8 mouse cellular contexts compared by ENCODE assay signal in genomic region chr2:39008954-39009365, GRCm38 (mm10). TPM values are rescaled to one million over a fixed set of nuclear protein-coding genes. Genes with fewer than 3 reads are reported as not detected.
A peak's percentile ranks its signal among the peaks of the same experiment; 100 is the strongest.
DNase-seq lines count a peak whose midpoint lies in the region; ATAC-seq and TF ChIP-seq lines count a peak whose summit lies in the region.

No protein-coding gene starts in this region.

- no peak for ATAC-seq in embryonic facial prominence, embryonic 12.5 days (ENCODE audit: insufficient number of reproducible peaks, insufficient read depth, low FRiP score, low TSS enrichment)
- ATAC-seq in hindbrain, postnatal 0 days = no peak
- no peak for ATAC-seq in liver, postnatal 0 days
- ATAC-seq in neutrophil, adult 5-6 weeks (ENCODE audit: extremely low read depth, insufficient number of reproducible peaks, low FRiP score, poor library complexity, severe bottlenecking) = peak; percentile 43

- peak overlapping the region; percentile 72 for H3K4me2 ChIP-seq in embryonic facial prominence, embryonic 12.5 days (replicated peaks)
- H3K4me2 ChIP-seq in hindbrain, postnatal 0 days (ENCODE audit: low read depth, low read length) = peak overlapping the region; percentile 90
- peak overlapping the region; percentile 96 for H3K4me2 ChIP-seq in liver, postnatal 0 days (ENCODE audit: low read depth, low read length)

- H3K4me1 ChIP-seq in embryonic facial prominence, embryonic 12.5 days = peaks cover 25% of the 10 kb centered on the region
- peaks cover 29% of the 10 kb centered on the region for H3K4me1 ChIP-seq in hindbrain, postnatal 0 days (ENCODE audit: insufficient read depth, low read length)
- peaks cover 56% of the 10 kb centered on the region for H3K4me1 ChIP-seq in liver, postnatal 0 days (ENCODE audit: insufficient read depth)

- peaks cover 21% of the 10 kb centered on the region for H3K36me3 ChIP-seq in embryonic facial prominence, embryonic 12.5 days
- H3K36me3 ChIP-seq in hindbrain, postnatal 0 days (ENCODE audit: insufficient read depth, low read length) = peaks cover 1% of the 10 kb centered on the region; the same call in 1 of the 2 replicates
- H3K36me3 ChIP-seq in liver, postnatal 0 days (replicated peaks; ENCODE audit: insufficient read depth, low read length) = peaks cover 24% of the 10 kb centered on the region

- H3K27me3 ChIP-seq in embryonic facial prominence, embryonic 12.5 days = no peaks in the 10 kb centered on the region
- H3K27me3 ChIP-seq in hindbrain, postnatal 0 days (ENCODE audit: insufficient read depth, low read length) = no peaks in the 10 kb centered on the region
- no peaks in the 10 kb centered on the region for H3K27me3 ChIP-seq in liver, postnatal 0 days (ENCODE audit: insufficient read depth, low read length)

- TF ChIP-seq CTCF in hindbrain, postnatal 0 days (IDR thresholded peaks at IDR 0.05; ENCODE audit: low read depth) = no peak
- no peak for TF ChIP-seq CTCF in liver, postnatal 0 days (IDR thresholded peaks at IDR 0.05; ENCODE audit: low read depth)

- H3K9ac ChIP-seq in embryonic facial prominence, embryonic 12.5 days = peak overlapping the region; percentile 91
- H3K9ac ChIP-seq in hindbrain, postnatal 0 days (replicated peaks; ENCODE audit: low read length) = peak overlapping the region; percentile 83
- peak overlapping the region; percentile 83 for H3K9ac ChIP-seq in liver, postnatal 0 days (replicated peaks)

- DNase-seq in adrenal gland, adult (ENCODE audit: inconsistent age in 2 of 2, low spot score in 1 of 2) = peak; percentile 46 to 64
- no peak for DNase-seq in adrenal gland, adult 18-20 months (ENCODE audit: low spot score in 2 of 2)
- DNase-seq in A20 (ENCODE audit: low read depth, low spot score) = peak; percentile 92
- no peak for DNase-seq in hindbrain, postnatal 0 days (ENCODE audit: low spot score)
- DNase-seq in liver, postnatal 0 days = peak; percentile 55
- no peak for DNase-seq in frontal cortex, postnatal 14 days (ENCODE audit: low spot score in 2 of 2)

- 0 out of 2 replicates have a peak overlapping the region, but pooled peaks have one; percentile 94 for H3K27ac ChIP-seq in embryonic facial prominence, embryonic 12.5 days
- peak overlapping the region; percentile 95 for H3K27ac ChIP-seq in hindbrain, postnatal 0 days
- H3K27ac ChIP-seq in liver, postnatal 0 days (ENCODE audit: low read depth) = peak overlapping the region; percentile 89

- peak overlapping the region; percentile 82 for H3K4me3 ChIP-seq in embryonic facial prominence, embryonic 12.5 days
- H3K4me3 ChIP-seq in hindbrain, postnatal 0 days (ENCODE audit: low read length) = peak overlapping the region; percentile 62
- peak overlapping the region; percentile 68 for H3K4me3 ChIP-seq in liver, postnatal 0 days (ENCODE audit: low read depth, low read length)

- peak; percentile 38; the same call in 1 of the 2 replicates for TF ChIP-seq EP300 in liver, postnatal 0 days (IDR thresholded peaks at IDR 0.05; ENCODE audit: low read depth)

- 27% methylated on average over 3 of the region's 3 CpGs for WGBS in embryonic facial prominence, embryonic 12.5 days
- WGBS in hindbrain, postnatal 0 days = 34% methylated on average over 3 of the region's 3 CpGs
- WGBS in liver, postnatal 0 days (ENCODE audit: insufficient replicate concordance) = 3% methylated on average over 3 of the region's 3 CpGs

- H3K9me3 ChIP-seq in embryonic facial prominence, embryonic 12.5 days = no peaks in the 10 kb centered on the region
- no peaks in the 10 kb centered on the region for H3K9me3 ChIP-seq in hindbrain, postnatal 0 days (ENCODE audit: low read length)
- H3K9me3 ChIP-seq in liver, postnatal 0 days (ENCODE audit: low read length) = no peaks in the 10 kb centered on the region

RNA-seq across cellular contexts. Expression of gene Rpl35, which starts 3.5 kb away (rescaled TPM):
- 100 to 1,000 TPM; 442 to 451 TPM for total RNA-seq in adrenal gland, adult 18-20 months (2021)
- 1,101 and 1,116 TPM in 2 replicates for polyA plus RNA-seq in embryonic facial prominence, embryonic 12.5 days (2016; fragmentation: Nextera tagmentation; extraction: Ambion mirVana)
- 41.1 and 46.1 TPM in 2 replicates for total RNA-seq in hindbrain, postnatal 0 days (2014; rRNA removed)
- polyA plus RNA-seq in hindbrain, postnatal 0 days (2015; fragmentation: Nextera tagmentation; extraction: Ambion mirVana) = 600 and 645 TPM in 2 replicates
- polyA plus RNA-seq in liver, postnatal 0 days (2015; fragmentation: Nextera tagmentation; extraction: Ambion mirVana) = 574 and 582 TPM in 2 replicates
- total RNA-seq in neutrophil, adult 5-6 weeks (2017) = 472 and 557 TPM in 2 replicates

RNA-seq across cellular contexts. Expression of gene Arpc5l, which starts 3.8 kb away (rescaled TPM):
- total RNA-seq in adrenal gland, adult 18-20 months (2021) = 10 to 100 TPM; 82.3 to 82.5 TPM
- 120 and 122 TPM in 2 replicates for polyA plus RNA-seq in embryonic facial prominence, embryonic 12.5 days (2016; fragmentation: Nextera tagmentation; extraction: Ambion mirVana)
- total RNA-seq in hindbrain, postnatal 0 days (2014; rRNA removed) = 45.5 and 63.8 TPM in 2 replicates
- 176 and 181 TPM in 2 replicates for polyA plus RNA-seq in hindbrain, postnatal 0 days (2015; fragmentation: Nextera tagmentation; extraction: Ambion mirVana)
- polyA plus RNA-seq in liver, postnatal 0 days (2015; fragmentation: Nextera tagmentation; extraction: Ambion mirVana) = 59.3 and 60.7 TPM in 2 replicates
- total RNA-seq in neutrophil, adult 5-6 weeks (2017) = 126 and 127 TPM in 2 replicates

RNA-seq across cellular contexts. Expression of gene Wdr38, which starts 11.7 kb away (rescaled TPM):
- under 1 TPM; 0.53 to 0.61 TPM for total RNA-seq in adrenal gland, adult 18-20 months (2021)
- polyA plus RNA-seq in embryonic facial prominence, embryonic 12.5 days (2016; fragmentation: Nextera tagmentation; extraction: Ambion mirVana) = 1.9 and 2.1 TPM in 2 replicates
- 0.93 and 1.2 TPM in 2 replicates for total RNA-seq in hindbrain, postnatal 0 days (2014; rRNA removed)
- polyA plus RNA-seq in hindbrain, postnatal 0 days (2015; fragmentation: Nextera tagmentation; extraction: Ambion mirVana) = 0.66 and 0.73 TPM in 2 replicates
- polyA plus RNA-seq in liver, postnatal 0 days (2015; fragmentation: Nextera tagmentation; extraction: Ambion mirVana) = 0.53 and 0.60 TPM in 2 replicates
- 0.61 and 1.4 TPM in 2 replicates for total RNA-seq in neutrophil, adult 5-6 weeks (2017)

RNA-seq across cellular contexts. Expression of gene Golga1, which starts 56.4 kb away (rescaled TPM):
- 10 to 100 TPM; 23.9 to 24.1 TPM for total RNA-seq in adrenal gland, adult 18-20 months (2021)
- polyA plus RNA-seq in embryonic facial prominence, embryonic 12.5 days (2016; fragmentation: Nextera tagmentation; extraction: Ambion mirVana) = 29.8 and 30.4 TPM in 2 replicates
- total RNA-seq in hindbrain, postnatal 0 days (2014; rRNA removed) = 12.8 and 17.4 TPM in 2 replicates
- 27.7 and 30.3 TPM in 2 replicates for polyA plus RNA-seq in hindbrain, postnatal 0 days (2015; fragmentation: Nextera tagmentation; extraction: Ambion mirVana)
- polyA plus RNA-seq in liver, postnatal 0 days (2015; fragmentation: Nextera tagmentation; extraction: Ambion mirVana) = 7.5 and 9.9 TPM in 2 replicates
- total RNA-seq in neutrophil, adult 5-6 weeks (2017) = 41.7 and 42.6 TPM in 2 replicates

Comparison
In these comparisons a context has a peak if more than half of its experiments do, and no peak if none do; other contexts are left out.
1. DNase-seq: peak in adrenal gland, adult (2 of 2), A20 (single experiment) and liver, postnatal 0 days (single experiment); none in adrenal gland, adult 18-20 months (0 of 2), hindbrain, postnatal 0 days (single experiment) and frontal cortex, postnatal 14 days (0 of 2).
2. Peak in every context shown above with its lines, with median percentiles within 50 percentile points of each other: H3K27ac ChIP-seq, H3K4me2 ChIP-seq, H3K4me3 ChIP-seq and H3K9ac ChIP-seq.